Mouse (Mus musculus): ENCODE data around the gene Ifrd1. TPM values are rescaled to one million over a fixed set of nuclear protein-coding genes. Genes with fewer than 3 reads are reported as not detected.
A peak's percentile ranks its signal among the peaks of the same experiment; 100 is the strongest.

The Ifrd1 gene
- total and polyA plus RNA-seq, 3 experiments, result 14.1 to 87.6 (median 85.1) TPM

DNA sequence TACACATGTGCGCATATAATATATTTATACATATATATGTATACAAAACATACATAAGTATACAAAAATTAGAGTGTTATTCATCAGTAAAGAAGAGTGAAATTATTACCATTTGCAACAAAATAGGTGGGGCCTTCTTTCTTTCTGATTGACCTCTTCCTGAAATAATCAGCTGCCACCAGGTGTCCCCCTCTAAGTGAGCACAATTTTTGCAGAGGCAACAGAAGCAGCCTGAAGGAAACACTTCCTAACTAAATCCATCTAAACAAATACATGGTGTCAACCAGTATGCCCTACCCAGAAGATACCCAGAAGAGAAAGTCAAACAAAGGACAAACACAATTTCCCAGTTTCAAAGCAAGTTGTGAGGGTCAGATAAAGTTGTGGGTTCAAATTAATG lies 78.6 kb downstream of the Ifrd1 start:
- Histone ChIP-seq H3K36me3 (ENCODE audit: control insufficient read depth, insufficient read depth, low read length) (no peaks in the 10 kb centered on the region), H3K27me3 (ENCODE audit: control insufficient read depth, insufficient read depth, low read length) (no peaks in the 10 kb centered on the region), H3K9ac (ENCODE audit: low read depth, low read length) (no peak overlapping the region), H3K27ac (no peak overlapping the region), H3K79me2 (replicated peaks; ENCODE audit: control insufficient read depth, insufficient read depth, low read length) (no peaks in the 10 kb centered on the region), H3K4me1 (ENCODE audit: control insufficient read depth, insufficient read depth, low read length) (no peaks in the 10 kb centered on the region), H3K4me3 (no peak overlapping the region)
- TF ChIP-seq EP300 (IDR thresholded peaks at IDR 0.05; ENCODE audit: insufficient read depth, low read depth, low read length) (no peak), POLR2A (IDR thresholded peaks at IDR 0.05; ENCODE audit: insufficient read depth, low read depth, low read length) (no peak), CTCF (IDR thresholded peaks at IDR 0.05) (0 out of 2 replicates have a peak, but pooled peaks have one; percentile 21)
- WGBS, result 100% methylated on average over 1 of the region's 1 CpGs
- intact Hi-C loops (cut with DNase I), result no loop called here
- DNase-seq, result no peak

DNA sequence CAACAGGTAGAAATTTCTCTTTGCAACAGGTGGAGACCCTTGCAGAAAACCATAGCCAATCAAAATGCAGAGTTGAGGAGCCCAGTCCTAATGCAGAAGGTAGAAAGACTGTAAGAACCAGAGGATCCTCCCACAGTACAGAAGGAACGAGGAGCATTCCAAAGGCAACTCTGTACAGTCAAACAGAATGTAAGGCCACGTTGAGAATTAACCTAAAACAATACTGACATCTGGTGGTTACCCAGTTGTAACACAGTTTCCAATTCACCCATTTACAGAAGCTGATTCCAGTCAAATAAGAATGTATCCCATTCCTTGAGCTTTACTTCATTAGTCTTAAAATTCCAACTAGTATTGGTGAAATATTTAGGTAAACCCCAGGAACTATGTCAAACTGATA lies 83.7 kb downstream of the Ifrd1 start:
- Histone ChIP-seq H3K27me3 (ENCODE audit: control insufficient read depth, insufficient read depth, low read length) (no peaks in the 10 kb centered on the region), H3K4me1 (ENCODE audit: control insufficient read depth, insufficient read depth, low read length) (no peaks in the 10 kb centered on the region), H3K79me2 (replicated peaks; ENCODE audit: control insufficient read depth, insufficient read depth, low read length) (no peaks in the 10 kb centered on the region), H3K27ac (no peak overlapping the region), H3K4me3 (no peak overlapping the region), H3K9ac (ENCODE audit: low read depth, low read length) (no peak overlapping the region), H3K36me3 (ENCODE audit: control insufficient read depth, insufficient read depth, low read length) (no peaks in the 10 kb centered on the region)
- intact Hi-C loops (cut with DNase I), result loop anchor here (1.0 kb wide), 2 partner anchors 82 to 654 kb away; no protein-coding TSS in a partner anchor
- DNase-seq, result no peak
- TF ChIP-seq POLR2A (IDR thresholded peaks at IDR 0.05; ENCODE audit: insufficient read depth, low read depth, low read length) (no peak), CTCF (IDR thresholded peaks at IDR 0.05) (peak; percentile 84), EP300 (IDR thresholded peaks at IDR 0.05; ENCODE audit: insufficient read depth, low read depth, low read length) (no peak)
- WGBS, result 2% methylated on average over 2 of the region's 2 CpGs

DNA sequence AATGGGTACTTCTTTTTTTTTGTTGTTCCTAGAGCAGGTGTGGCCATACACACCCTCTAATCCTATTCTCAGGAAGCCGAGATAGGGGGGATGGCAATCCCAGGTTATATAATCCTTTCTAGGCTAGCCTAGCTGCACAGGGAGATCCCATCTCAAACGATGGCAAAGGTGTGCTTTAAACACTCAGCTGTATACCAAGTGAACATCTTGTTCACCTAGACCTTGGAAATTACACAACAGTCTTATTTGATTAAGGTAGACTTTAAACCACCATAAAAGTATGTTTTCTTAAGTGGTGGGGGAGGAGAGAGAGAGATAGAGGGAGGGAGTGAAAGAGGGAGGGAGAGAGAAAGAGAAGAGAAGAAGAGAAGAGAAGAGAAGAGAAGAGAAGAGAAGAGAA lies 87.5 kb downstream of the Ifrd1 start:
- no peaks in the 10 kb centered on the region for H3K27me3 ChIP-seq (ENCODE audit: control insufficient read depth, insufficient read depth, low read length)
- DNase-seq, result no peak
- TF ChIP-seq CTCF (IDR thresholded peaks at IDR 0.05) (no peak), EP300 (IDR thresholded peaks at IDR 0.05; ENCODE audit: insufficient read depth, low read depth, low read length) (no peak), POLR2A (IDR thresholded peaks at IDR 0.05; ENCODE audit: insufficient read depth, low read depth, low read length) (no peak)
- no peak overlapping the region for H3K27ac ChIP-seq
- H3K4me1 ChIP-seq (ENCODE audit: control insufficient read depth, insufficient read depth, low read length), result no peaks in the 10 kb centered on the region
- intact Hi-C loops (cut with DNase I), result no loop called here
- no peaks in the 10 kb centered on the region for H3K36me3 ChIP-seq (ENCODE audit: control insufficient read depth, insufficient read depth, low read length)
- H3K79me2 ChIP-seq (replicated peaks; ENCODE audit: control insufficient read depth, insufficient read depth, low read length), result no peaks in the 10 kb centered on the region
- no peak overlapping the region for H3K4me3 ChIP-seq
- no peak overlapping the region for H3K9ac ChIP-seq (ENCODE audit: low read depth, low read length)
- 85% methylated on average over 2 of the region's 2 CpGs for WGBS

DNA sequence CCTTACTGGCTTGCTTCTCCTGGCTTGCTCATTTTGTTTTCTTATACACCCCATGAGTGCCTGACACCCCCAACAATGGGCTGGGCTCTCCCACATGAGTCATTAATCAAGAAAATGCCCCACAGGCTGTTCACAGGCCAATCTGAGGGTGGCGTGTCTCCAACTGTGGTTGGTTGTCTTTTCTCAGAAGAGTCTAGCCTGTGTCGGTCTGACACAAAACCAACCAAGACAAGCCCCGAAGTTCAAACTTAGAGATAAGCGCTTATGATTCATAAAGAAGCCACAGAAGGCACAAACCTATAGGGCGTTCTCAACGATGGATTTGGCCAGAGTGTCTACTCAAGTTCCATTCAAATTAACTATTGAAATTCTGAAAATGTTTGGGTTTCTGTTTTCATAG lies 94.1 kb downstream of the Ifrd1 start:
- Histone ChIP-seq H3K4me1 (ENCODE audit: control insufficient read depth, insufficient read depth, low read length) (peaks cover 1% of the 10 kb centered on the region; the same call in 1 of the 2 replicates), H3K36me3 (ENCODE audit: control insufficient read depth, insufficient read depth, low read length) (no peaks in the 10 kb centered on the region), H3K79me2 (replicated peaks; ENCODE audit: control insufficient read depth, insufficient read depth, low read length) (no peaks in the 10 kb centered on the region), H3K27ac (no peak overlapping the region), H3K4me3 (no peak overlapping the region), H3K27me3 (ENCODE audit: control insufficient read depth, insufficient read depth, low read length) (no peaks in the 10 kb centered on the region), H3K9ac (ENCODE audit: low read depth, low read length) (no peak overlapping the region)
- DNase-seq, result no peak
- WGBS, result 82% methylated on average over 6 of the region's 6 CpGs
- intact Hi-C loops (cut with DNase I), result no loop called here
- no peak for TF ChIP-seq POLR2A (IDR thresholded peaks at IDR 0.05; ENCODE audit: insufficient read depth, low read depth, low read length)
- TF ChIP-seq CTCF (IDR thresholded peaks at IDR 0.05), result no peak
- no peak for TF ChIP-seq EP300 (IDR thresholded peaks at IDR 0.05; ENCODE audit: insufficient read depth, low read depth, low read length)

DNA sequence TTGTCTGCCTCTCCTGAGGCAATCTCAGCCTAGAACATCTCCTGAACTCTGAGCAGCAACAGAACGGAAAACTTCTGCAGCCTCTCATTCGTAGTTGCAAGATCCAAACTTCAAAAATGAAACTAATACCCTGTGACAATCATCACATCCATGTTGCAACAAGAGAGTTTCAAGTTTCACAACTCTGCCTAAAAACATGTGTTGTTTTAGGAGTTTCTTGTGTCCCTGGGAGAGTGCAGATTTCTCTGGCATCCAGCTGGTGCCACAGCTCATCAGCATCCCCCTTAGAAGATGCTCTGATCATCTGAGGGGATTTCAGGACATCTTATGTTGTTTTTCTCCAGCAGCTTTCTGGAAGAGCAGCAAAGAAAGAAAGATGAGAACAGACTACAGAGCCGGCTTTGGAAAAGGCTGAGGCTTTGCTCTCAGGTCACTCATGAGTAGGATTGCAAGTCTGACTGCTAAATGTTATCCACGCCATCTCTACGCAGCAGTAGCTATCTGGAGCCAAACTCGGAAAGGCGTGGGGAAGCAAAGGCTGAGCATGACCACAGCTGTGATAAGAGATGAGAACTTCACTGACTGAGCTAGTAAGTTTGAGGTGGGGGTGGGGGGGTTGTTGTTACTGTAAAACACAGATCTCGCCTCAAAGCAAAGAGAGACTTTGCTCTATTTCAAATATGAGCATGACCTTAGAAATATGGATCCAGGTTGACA lies 95.8 kb downstream of the Ifrd1 start:
- no peaks in the 10 kb centered on the region for H3K79me2 ChIP-seq (replicated peaks; ENCODE audit: control insufficient read depth, insufficient read depth, low read length)
- 49% methylated on average over 8 of the region's 8 CpGs for WGBS
- H3K9ac ChIP-seq (ENCODE audit: low read depth, low read length), result no peak overlapping the region
- H3K36me3 ChIP-seq (ENCODE audit: control insufficient read depth, insufficient read depth, low read length), result no peaks in the 10 kb centered on the region
- H3K27me3 ChIP-seq (ENCODE audit: control insufficient read depth, insufficient read depth, low read length), result no peaks in the 10 kb centered on the region
- intact Hi-C loops (cut with DNase I), result no loop called here
- no peak overlapping the region for H3K4me3 ChIP-seq
- no peak overlapping the region for H3K27ac ChIP-seq
- peaks cover 1% of the 10 kb centered on the region; the same call in 1 of the 2 replicates for H3K4me1 ChIP-seq (ENCODE audit: control insufficient read depth, insufficient read depth, low read length)
- DNase-seq, result no peak
- no peak for TF ChIP-seq EP300 (IDR thresholded peaks at IDR 0.05; ENCODE audit: insufficient read depth, low read depth, low read length)
- no peak for TF ChIP-seq POLR2A (IDR thresholded peaks at IDR 0.05; ENCODE audit: insufficient read depth, low read depth, low read length)
- no peak for TF ChIP-seq CTCF (IDR thresholded peaks at IDR 0.05)

Small RNA genes lying within 50 kb of the gene (microRNA-seq; reads per million reads assigned to microRNA genes)
- 4.6 to 6.2 reads per million in 2 experiments for gene Mir1938

Other genes starting within 250 kb of the Ifrd1 start
- 10 to 100 TPM; 23.8 to 25.9 TPM for gene Arl4a, start 210.5 kb downstream of the Ifrd1 start, total RNA-seq (2021)
- 8.6 and 12.9 TPM in 2 replicates for gene Arl4a, start 210.5 kb downstream of the Ifrd1 start, polyA plus RNA-seq (2012; rRNA removed)
- gene Scin, start 114.3 kb downstream of the Ifrd1 start, total RNA-seq (2021), result 1 to 10 TPM in 1 of 2 experiments, under 1 TPM in 1; 0.84 to 1.1 TPM
- 2.0 and 2.1 TPM in 2 replicates for gene Scin, start 114.3 kb downstream of the Ifrd1 start, polyA plus RNA-seq (2012; rRNA removed)
- 10 to 100 TPM; 43.2 to 45.4 TPM for gene Lsmem1, start 49.0 kb downstream of the Ifrd1 start, total RNA-seq (2021)
- gene Lsmem1, start 49.0 kb downstream of the Ifrd1 start, polyA plus RNA-seq (2012; rRNA removed), result 22.2 and 39.4 TPM in 2 replicates
- 10 to 100 TPM; 10.6 to 10.9 TPM for gene Zfp277, start 197.4 kb upstream of the Ifrd1 start, total RNA-seq (2021)
- gene Zfp277, start 197.4 kb upstream of the Ifrd1 start, polyA plus RNA-seq (2012; rRNA removed), result 5.2 and 8.5 TPM in 2 replicates
- gene Dock4, start 197.4 kb upstream of the Ifrd1 start, total RNA-seq (2021), result 10 to 100 TPM; 11.2 to 13.6 TPM
- 4.3 and 7.5 TPM in 2 replicates for gene Dock4, start 197.4 kb upstream of the Ifrd1 start, polyA plus RNA-seq (2012; rRNA removed)

Measured in heart, adult 2 months (tissue).